Mouse (Mus musculus) megakaryocyte, embryonic 14.5 days (primary cell): Measurements from ENCODE around the gene Ing4. TPM values are rescaled to one million over a fixed set of nuclear protein-coding genes. Genes with fewer than 3 reads are reported as not detected.
A peak's percentile ranks its signal among the peaks of the same experiment; 100 is the strongest.
"Not testable (repeated sequence)": the region's sequence is repeated elsewhere in the genome, so short reads cannot be mapped to it uniquely, and the experiment has no call there.

Experiments used
- H3K27me3 ChIP-seq: replicated peaks from 2 replicates; pipeline ENCODE3; 2012; ENCODE audit warnings: inconsistent platforms
- H3K36me3 ChIP-seq: replicated peaks from 2 replicates; pipeline ENCODE3; 2012; ENCODE audit warnings: low read length, inconsistent platforms, mixed read lengths
- H3K4me1 ChIP-seq: 2 replicates; pipeline ENCODE4 v1.6.1; 2012; ENCODE audit warnings: inconsistent platforms
- H3K4me3 ChIP-seq: replicated peaks from 2 replicates; pipeline ENCODE3; 2012; ENCODE audit warnings: moderate library complexity, mild to moderate bottlenecking, inconsistent platforms
- H3K9me3 ChIP-seq: 2 replicates; pipeline ENCODE4 v1.6.1; 2012; ENCODE audit warnings: inconsistent platforms
- FLI1 ChIP-seq: IDR thresholded peaks from 2 replicates; pipeline ENCODE4 v1.6.1; 2012; ENCODE audit warnings: low read length, inconsistent platforms, mixed read lengths
- GATA1 ChIP-seq: IDR thresholded peaks from 3 replicates; pipeline ENCODE4 v1.6.1; 2012; ENCODE audit warnings: mixed read lengths, low read length, inconsistent platforms, borderline replicate concordance
- polyA plus RNA-seq: library from polyadenylated mRNA; stranded (reverse); fragments of >175 nt; gene quantifications from 2 replicates; pipeline ENCODE4 v1.2.3, GENCODE M21; 2012; ENCODE audit warnings: low replicate concordance; ENCODE audit not compliant: insufficient read depth

Ing4 gene
- polyA plus RNA-seq, 1 experiment, result 16.8 TPM

DNA sequence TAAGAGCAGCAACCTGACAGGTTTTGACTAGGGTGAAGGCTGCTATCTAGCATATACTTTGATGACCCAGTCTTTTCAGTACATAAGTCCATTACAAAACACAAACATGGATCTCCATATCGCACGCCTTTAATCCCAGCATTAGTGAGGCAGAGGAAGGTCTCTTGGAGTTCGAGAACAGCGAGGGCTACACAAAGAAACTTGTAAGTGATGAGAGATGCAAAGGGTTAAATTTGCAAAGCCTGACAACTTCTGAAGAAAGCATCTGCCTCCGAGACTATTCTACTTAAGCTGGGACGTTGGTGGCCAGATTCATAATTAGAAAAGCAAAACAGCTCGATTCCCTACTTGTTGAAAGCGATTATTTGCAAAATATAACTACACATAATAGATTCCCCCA is 429 bp upstream of the Ing4 start:
- peaks cover 37% of the 10 kb centered on the region for H3K4me1 ChIP-seq
- no peaks in the 10 kb centered on the region for H3K9me3 ChIP-seq
- H3K27me3 ChIP-seq, result no peaks in the 10 kb centered on the region
- H3K4me3 ChIP-seq, result peak overlapping the region; percentile 95
- TF ChIP-seq FLI1 (no peak), GATA1 (no peak)
- H3K36me3 ChIP-seq, result peaks cover 56% of the 10 kb centered on the region

DNA sequence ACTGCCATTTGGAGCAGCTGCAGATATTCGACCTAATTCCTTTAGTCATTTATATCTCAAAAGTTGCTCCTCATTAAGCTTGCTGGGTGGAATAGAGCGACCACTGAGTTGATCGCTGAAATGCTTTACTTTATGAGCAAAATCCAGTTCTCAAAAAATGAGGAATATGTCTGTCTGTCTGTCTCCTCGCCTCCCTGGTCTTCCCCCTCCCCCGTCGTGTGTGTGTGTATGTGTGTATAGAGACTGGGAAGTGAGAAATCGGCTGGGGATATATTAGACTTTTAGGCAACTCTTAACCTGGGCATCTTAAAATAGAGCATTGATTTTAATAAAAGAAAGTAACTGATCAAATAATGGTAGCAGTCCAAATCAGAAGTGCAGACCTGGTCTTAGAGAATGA is 661 bp downstream of the Ing4 start:
- TF ChIP-seq GATA1 (no peak), FLI1 (no peak)
- H3K36me3 ChIP-seq, result peaks cover 57% of the 10 kb centered on the region
- peak overlapping the region; percentile 95 for H3K4me3 ChIP-seq
- peaks cover 37% of the 10 kb centered on the region for H3K4me1 ChIP-seq
- no peaks in the 10 kb centered on the region for H3K27me3 ChIP-seq
- no peaks in the 10 kb centered on the region for H3K9me3 ChIP-seq

DNA sequence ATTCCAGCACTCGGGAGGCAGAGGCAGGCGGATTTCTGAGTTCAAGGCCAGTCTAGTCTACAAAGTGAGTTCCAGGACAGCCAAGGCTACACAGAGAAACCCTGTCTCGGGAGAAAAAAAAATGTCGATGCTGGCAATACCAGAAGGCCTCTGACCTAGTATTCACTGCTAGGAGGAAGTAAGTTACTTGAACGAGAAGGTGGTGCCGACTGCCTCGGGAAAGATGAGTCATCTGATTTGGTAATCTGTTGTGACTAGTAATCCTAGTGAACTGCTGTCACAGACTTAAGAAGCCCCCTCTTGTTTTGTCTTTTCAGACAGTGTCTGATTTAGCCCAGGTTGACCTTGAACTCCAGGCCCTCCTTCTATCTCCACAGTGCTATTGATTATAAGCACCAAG is 1.5 kb downstream of the Ing4 start:
- H3K9me3 ChIP-seq, result no peaks in the 10 kb centered on the region
- H3K4me3 ChIP-seq, result peak overlapping the region; percentile 23
- TF ChIP-seq GATA1 (no peak), FLI1 (no peak)
- peaks cover 37% of the 10 kb centered on the region for H3K4me1 ChIP-seq
- peaks cover 56% of the 10 kb centered on the region for H3K36me3 ChIP-seq
- H3K27me3 ChIP-seq, result no peaks in the 10 kb centered on the region

DNA sequence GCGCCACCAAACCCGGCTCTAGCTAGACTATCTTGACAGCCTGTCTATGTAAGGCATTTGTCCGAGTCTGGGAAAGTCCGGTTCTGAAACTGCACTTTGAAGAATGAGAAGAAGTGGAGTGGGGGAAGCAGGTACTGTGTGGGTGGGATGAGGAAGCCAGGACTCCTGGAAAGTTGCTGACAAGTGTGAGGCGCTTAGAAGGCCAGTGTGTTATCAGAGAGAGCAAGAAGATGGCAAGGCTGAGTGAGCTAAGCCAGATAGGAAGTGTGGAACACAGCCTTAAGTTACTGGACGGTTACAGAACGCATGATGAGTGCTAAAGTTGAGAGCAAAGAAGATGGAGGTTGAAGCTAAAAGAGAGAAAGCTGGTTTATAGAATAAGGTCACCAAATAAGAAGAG is 2.5 kb downstream of the Ing4 start:
- peaks cover 56% of the 10 kb centered on the region for H3K36me3 ChIP-seq
- peaks cover 46% of the 10 kb centered on the region for H3K4me1 ChIP-seq
- H3K27me3 ChIP-seq, result no peaks in the 10 kb centered on the region
- no peaks in the 10 kb centered on the region for H3K9me3 ChIP-seq
- no peak for TF ChIP-seq FLI1
- no peak for TF ChIP-seq GATA1
- H3K4me3 ChIP-seq, result peak overlapping the region; percentile 34

DNA sequence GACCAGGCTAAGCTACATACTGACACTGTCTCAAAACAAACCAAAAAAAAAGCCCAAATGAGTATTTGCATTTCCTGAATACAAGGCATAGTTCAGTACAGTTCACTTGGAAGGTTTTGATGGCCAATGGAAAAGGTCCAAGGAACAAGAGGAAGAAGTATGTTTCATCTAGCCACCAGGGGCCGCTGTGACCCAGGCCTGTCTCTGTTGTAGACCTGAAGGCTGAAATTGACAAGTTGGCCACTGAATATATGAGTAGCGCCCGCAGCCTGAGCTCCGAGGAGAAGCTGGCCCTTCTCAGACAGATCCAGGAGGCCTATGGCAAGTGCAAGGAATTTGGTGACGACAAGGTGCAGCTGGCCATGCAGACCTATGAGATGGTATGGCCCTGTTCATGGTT is 7.1 kb downstream of the Ing4 start:
- no peak for TF ChIP-seq GATA1
- no peak for TF ChIP-seq FLI1
- Histone ChIP-seq H3K36me3 (peaks cover 89% of the 10 kb centered on the region), H3K27me3 (no peaks in the 10 kb centered on the region), H3K4me1 (peaks cover 49% of the 10 kb centered on the region), H3K9me3 (no peaks in the 10 kb centered on the region), H3K4me3 (no peak overlapping the region)

DNA sequence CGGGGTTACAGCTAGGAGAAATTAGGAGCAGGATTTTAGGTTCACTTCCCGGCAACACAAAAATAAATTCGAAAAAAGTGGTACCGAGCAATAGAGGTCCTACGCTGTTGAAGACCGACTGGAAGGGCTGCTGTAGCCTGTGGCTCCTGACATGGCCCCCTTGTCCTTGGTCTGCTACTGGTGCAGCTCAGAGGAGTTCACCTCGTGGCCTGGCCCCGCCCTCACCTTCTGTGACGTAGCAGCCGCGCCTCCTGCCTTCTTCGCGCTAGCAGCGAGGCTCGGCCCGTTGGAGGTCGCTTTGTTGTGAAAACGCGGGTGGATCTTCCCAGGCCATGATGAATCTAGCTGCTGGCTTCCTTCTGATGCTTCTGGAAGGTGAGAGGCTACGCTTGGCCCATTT is 10.1 kb downstream of the Ing4 start, which contains the start of gene Acrbp:
Gene Acrbp (plus strand): TSS at position 12 of the 400 bp plus-strand sequence.
- Histone ChIP-seq H3K4me3 (no peak within 1 kb of the TSS), H3K9me3 (no peaks in the 10 kb centered on the region), H3K4me1 (peaks cover 41% of the 10 kb centered on the region), H3K36me3 (peaks cover 95% of the 10 kb centered on the region), H3K27me3 (no peaks in the 10 kb centered on the region)
- no peak for TF ChIP-seq GATA1
- no peak for TF ChIP-seq FLI1

DNA sequence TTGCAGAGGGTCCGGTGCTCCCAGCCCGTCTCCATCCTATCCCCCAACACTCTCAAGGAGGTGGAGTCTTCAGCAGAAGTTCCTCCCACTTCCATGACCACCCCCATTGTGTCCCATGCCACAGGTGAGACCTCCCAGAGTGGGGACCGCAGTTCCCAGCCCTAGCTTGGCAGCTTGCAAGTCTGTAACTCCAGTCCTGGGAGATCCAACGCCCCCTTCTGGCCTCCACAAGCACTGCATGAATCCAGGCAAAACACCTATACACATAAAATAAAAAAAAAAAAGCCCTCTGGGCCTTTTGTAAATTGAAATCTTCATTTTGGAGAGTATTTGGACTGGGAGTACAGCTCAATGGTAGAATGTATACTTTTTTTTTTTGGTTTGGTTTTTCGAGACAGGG is 11.7 kb downstream of the Ing4 start:
- peaks cover 94% of the 10 kb centered on the region for H3K36me3 ChIP-seq

DNA sequence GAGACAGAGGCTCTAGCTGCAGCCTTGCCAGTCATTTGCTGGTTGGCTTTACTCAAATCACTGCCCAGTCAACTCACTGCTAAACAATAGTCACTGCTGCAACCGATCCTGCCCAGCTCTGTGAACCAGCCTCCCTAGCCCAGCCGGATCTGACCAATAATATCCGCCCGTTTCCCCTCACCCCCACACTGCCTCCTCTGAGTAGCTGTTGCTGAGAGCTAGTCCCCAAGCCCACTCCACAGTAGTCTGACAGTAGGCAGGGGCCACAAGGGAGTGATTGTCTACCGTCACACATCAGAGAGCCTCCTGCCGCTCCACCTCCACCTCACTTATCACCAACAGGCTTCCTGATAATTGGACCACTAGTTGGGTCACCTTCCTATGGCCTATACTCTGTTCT is 21.9 kb downstream of the Ing4 start:
- Histone ChIP-seq H3K4me3 (no peak overlapping the region), H3K27me3 (peaks cover 10% of the 10 kb centered on the region), H3K36me3 (peaks cover 5% of the 10 kb centered on the region), H3K9me3 (peaks cover 9% of the 10 kb centered on the region), H3K4me1 (peaks cover 18% of the 10 kb centered on the region)
- no peak for TF ChIP-seq FLI1
- no peak for TF ChIP-seq GATA1

More for the DNA sequence above, 11.7 kb downstream of the Ing4 start:
- no peak overlapping the region for H3K4me3 ChIP-seq
- TF ChIP-seq FLI1, result no peak
- TF ChIP-seq GATA1, result no peak
- no peaks in the 10 kb centered on the region for H3K27me3 ChIP-seq
- peaks cover 42% of the 10 kb centered on the region for H3K4me1 ChIP-seq
- H3K9me3 ChIP-seq, result no peaks in the 10 kb centered on the region

DNA sequence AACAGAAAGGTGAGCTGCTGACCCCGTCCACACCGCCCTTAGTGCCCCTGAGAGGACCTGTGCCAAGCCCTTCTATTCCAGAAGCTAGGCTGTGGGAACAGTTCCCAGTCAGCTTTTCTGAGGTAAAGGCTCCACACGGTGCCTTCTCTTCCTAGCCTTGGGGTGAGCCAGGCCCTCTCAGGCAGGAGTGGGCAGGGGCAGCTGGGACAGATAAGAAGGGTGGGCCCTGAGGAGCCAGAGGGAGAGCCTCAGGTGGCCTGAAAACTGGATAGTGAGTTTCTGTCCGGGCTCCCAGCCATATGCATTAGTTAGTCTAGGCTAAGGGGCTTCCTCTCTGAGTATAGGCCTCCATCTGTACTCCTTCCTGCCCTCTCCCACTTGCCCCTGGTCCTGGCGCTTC is 23.0 kb downstream of the Ing4 start:
- peaks cover 13% of the 10 kb centered on the region for H3K27me3 ChIP-seq
- peaks cover 22% of the 10 kb centered on the region for H3K4me1 ChIP-seq
- TF ChIP-seq GATA1 (no peak), FLI1 (no peak)
- no peak overlapping the region for H3K4me3 ChIP-seq
- peaks cover 9% of the 10 kb centered on the region for H3K9me3 ChIP-seq
- H3K36me3 ChIP-seq, result peaks cover 3% of the 10 kb centered on the region

DNA sequence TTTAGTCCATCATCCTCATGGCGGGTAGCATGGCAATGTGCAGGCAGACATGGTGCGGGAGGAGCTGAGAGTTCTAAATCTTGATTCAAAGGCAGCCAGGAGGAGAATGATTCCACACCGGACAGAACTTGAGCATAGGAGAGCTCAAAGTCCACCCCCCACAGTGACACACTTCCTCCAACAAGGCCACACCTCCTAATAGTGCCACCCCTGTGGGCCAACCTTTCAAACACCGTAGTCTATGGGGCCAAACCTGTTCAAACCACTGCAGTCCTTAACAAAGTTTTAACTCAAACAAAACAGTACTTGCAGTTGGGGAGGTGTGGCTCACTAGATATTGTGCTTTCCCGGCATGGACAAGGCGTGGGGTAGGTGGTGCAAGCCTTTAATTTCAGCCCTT is 24.3 kb downstream of the Ing4 start:
- H3K9me3 ChIP-seq, result peaks cover 9% of the 10 kb centered on the region
- H3K27me3 ChIP-seq, result peaks cover 22% of the 10 kb centered on the region
- TF ChIP-seq FLI1, result no peak
- no peak for TF ChIP-seq GATA1
- H3K4me3 ChIP-seq, result no peak overlapping the region
- no peaks in the 10 kb centered on the region for H3K36me3 ChIP-seq
- H3K4me1 ChIP-seq, result peaks cover 9% of the 10 kb centered on the region

DNA sequence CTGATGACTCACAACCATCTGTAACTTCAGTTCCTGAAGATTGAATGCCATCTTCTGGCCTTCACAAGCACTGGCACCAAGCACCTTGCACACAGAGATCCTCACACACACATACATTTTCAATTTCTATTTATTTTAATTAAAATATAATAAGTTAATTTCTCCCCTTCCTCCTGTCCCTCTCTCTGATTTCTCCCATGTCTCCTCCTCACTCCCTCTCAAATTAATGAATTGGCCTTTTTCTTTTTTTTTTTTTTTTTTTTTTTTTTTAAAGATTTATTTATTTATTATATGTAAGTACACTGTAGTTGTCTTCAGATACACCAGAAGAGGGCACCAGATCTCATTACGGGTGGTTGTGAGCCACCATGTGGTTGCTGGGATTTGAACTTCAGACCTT is 25.7 kb downstream of the Ing4 start:
- not testable (repeated sequence) for H3K4me3 ChIP-seq, H3K9me3 ChIP-seq, H3K36me3 ChIP-seq
- H3K27me3 ChIP-seq, result peaks cover 27% of the 10 kb centered on the region
- H3K4me1 ChIP-seq, result peaks cover 15% of the 10 kb centered on the region
